Mouse (Mus musculus): ENCODE measurements around the gene Golm1.
A peak's percentile ranks its signal among the peaks of the same experiment; 100 is the strongest.

Gene Golm1

GRCm38 (mm10) chr13:59676316-59677229 is 962 bp upstream of the Golm1 start:
- DNase-seq (ENCODE audit: low spot score in 2 of 2): no peak

- no peak for DNase-seq (ENCODE audit: low spot score in 2 of 2)
Observed at GRCm38 (mm10) chr13:59674761-59675150, 855 bp downstream of the Golm1 start.

- DNase-seq (ENCODE audit: low spot score in 2 of 2): no peak
Observed at GRCm38 (mm10) chr13:59674215-59674614, 1.4 kb downstream of the Golm1 start.

- no peak for DNase-seq (ENCODE audit: low spot score in 2 of 2)
Observed at GRCm38 (mm10) chr13:59673597-59673996, 2.0 kb downstream of the Golm1 start.

- peak; percentile 38 for DNase-seq (ENCODE audit: low spot score in 2 of 2)
Observed at GRCm38 (mm10) chr13:59672248-59672647, 3.4 kb downstream of the Golm1 start.

- no peak for DNase-seq (ENCODE audit: low spot score in 2 of 2)
Observed at GRCm38 (mm10) chr13:59671521-59671920, 4.1 kb downstream of the Golm1 start.

- no peak for DNase-seq (ENCODE audit: low spot score in 2 of 2)
Observed at GRCm38 (mm10) chr13:59669946-59670345, 5.7 kb downstream of the Golm1 start.

GRCm38 (mm10) chr13:59668501-59669093 is 7.0 kb downstream of the Golm1 start:
- DNase-seq (ENCODE audit: low spot score in 2 of 2): peak; percentile 67 to 70

- DNase-seq (ENCODE audit: low spot score in 2 of 2): no peak
Observed at GRCm38 (mm10) chr13:59667763-59668162, 7.8 kb downstream of the Golm1 start.

- no peak for DNase-seq (ENCODE audit: low spot score in 2 of 2)
Observed at GRCm38 (mm10) chr13:59663939-59664712, 11.5 kb downstream of the Golm1 start.

- no peak for DNase-seq (ENCODE audit: low spot score in 2 of 2)
Observed at GRCm38 (mm10) chr13:59661966-59662365, 13.6 kb downstream of the Golm1 start.

GRCm38 (mm10) chr13:59661387-59661786 is 14.2 kb downstream of the Golm1 start:
- DNase-seq (ENCODE audit: low spot score in 2 of 2): no peak

- no peak for DNase-seq (ENCODE audit: low spot score in 2 of 2)
Observed at GRCm38 (mm10) chr13:59660371-59660770, 15.2 kb downstream of the Golm1 start.

- DNase-seq (ENCODE audit: low spot score in 2 of 2): no peak
Observed at GRCm38 (mm10) chr13:59657781-59658180, 17.8 kb downstream of the Golm1 start.

- no peak for DNase-seq (ENCODE audit: low spot score in 2 of 2)
Observed at GRCm38 (mm10) chr13:59656975-59657388, 18.6 kb downstream of the Golm1 start.

GRCm38 (mm10) chr13:59656316-59656832 is 19.2 kb downstream of the Golm1 start:
- peak; percentile 59 to 72 for DNase-seq (ENCODE audit: low spot score in 2 of 2)

GRCm38 (mm10) chr13:59655718-59656315 is 19.8 kb downstream of the Golm1 start:
- no peak for DNase-seq (ENCODE audit: low spot score in 2 of 2)

GRCm38 (mm10) chr13:59654465-59654864 is 21.1 kb downstream of the Golm1 start:
- no peak for DNase-seq (ENCODE audit: low spot score in 2 of 2)

GRCm38 (mm10) chr13:59653136-59653535 is 22.5 kb downstream of the Golm1 start:
- no peak for DNase-seq (ENCODE audit: low spot score in 2 of 2)

- DNase-seq (ENCODE audit: low spot score in 2 of 2): no peak
Observed at GRCm38 (mm10) chr13:59652651-59653050, 23.0 kb downstream of the Golm1 start.

GRCm38 (mm10) chr13:59649781-59650180 is 25.8 kb downstream of the Golm1 start:
- no peak for DNase-seq (ENCODE audit: low spot score in 2 of 2)

- DNase-seq (ENCODE audit: low spot score in 2 of 2): no peak
Observed at GRCm38 (mm10) chr13:59648598-59648997, 27.0 kb downstream of the Golm1 start.
